ENCODE assay signal across 49 mouse cellular contexts in genomic region chr2:122304544-122304943, GRCm38 (mm10). TPM values are rescaled to one million over a fixed set of nuclear protein-coding genes. Genes with fewer than 3 reads are reported as not detected.
"Had no signal": no experiment of that assay in that cellular context is flagged by ENCODE, and none has a peak within 500 bp of the region (broad histone marks: within the 10 kb centered on the region; RNA-seq: fewer than 3 reads in every experiment).

No protein-coding gene starts in this region.

- H3K4me2 ChIP-seq: heart, embryonic 11.5 days; heart, embryonic 12.5 days; heart, embryonic 13.5 days; heart, embryonic 15.5 days; hindbrain, embryonic 12.5 days; hindbrain, embryonic 13.5 days; hindbrain, embryonic 14.5 days; hindbrain, embryonic 15.5 days; intestine, embryonic 15.5 days; kidney, embryonic 15.5 days had no signal

- DNase-seq: heart, postnatal 10 days; heart, postnatal 14 days; heart, postnatal 36 days; heart, postnatal 4 days; kidney, adult 11 months; kidney, adult 18-20 months; kidney, adult 2 months; kidney, adult 8-10 months; kidney, adult 9 months; kidney, postnatal 10 days; kidney, postnatal 14 days; kidney, postnatal 25 days; kidney, postnatal 36 days; kidney, postnatal 4 days; layer of hippocampus, adult 9-11 months; layer of hippocampus, postnatal 36 days had no signal

- ATAC-seq: hindbrain, embryonic 16.5 days; hindbrain, postnatal 0 days; inflammation-experienced regulatory T-cells, adult 6 months; intestine, embryonic 15.5 days; intestine, embryonic 16.5 days; intestine, postnatal 0 days had no signal

- H3K4me3 ChIP-seq: heart, embryonic 12.5 days; heart, embryonic 13.5 days; heart, embryonic 15.5 days; hindbrain, embryonic 10.5 days; hindbrain, embryonic 12.5 days; hindbrain, embryonic 13.5 days; hindbrain, embryonic 15.5 days; intestine, embryonic 15.5 days; kidney, embryonic 15.5 days; layer of hippocampus, adult 2 months; left cerebral cortex, adult 2 months had no signal

- H3K36me3 ChIP-seq: heart, embryonic 12.5 days; heart, embryonic 13.5 days; heart, embryonic 15.5 days; hindbrain, embryonic 10.5 days; hindbrain, embryonic 12.5 days; hindbrain, embryonic 13.5 days; hindbrain, embryonic 15.5 days; intestine, embryonic 15.5 days; kidney, embryonic 15.5 days had no signal

RNA-seq across cellular contexts. Expression of gene Duoxa2, which starts 5.8 kb away (rescaled TPM):
- total RNA-seq: heart, postnatal 10 days; heart, postnatal 36 days; hematopoietic stem cell, adult 5-6 weeks; layer of hippocampus, adult 18-20 months; layer of hippocampus, adult 2 months; layer of hippocampus, adult 8-10 months; layer of hippocampus, postnatal 25 days; layer of hippocampus, postnatal 36 days; left cerebral cortex, adult 18-20 months; left cerebral cortex, adult 2 months; left cerebral cortex, adult 8-10 months had no signal
- polyA plus RNA-seq: heart, embryonic 11.5 days; heart, embryonic 12.5 days; heart, embryonic 13.5 days; heart, embryonic 14.5 days; heart, embryonic 15.5 days; heart, embryonic 16.5 days; hindbrain, embryonic 10.5 days; hindbrain, embryonic 11.5 days; hindbrain, embryonic 12.5 days; hindbrain, embryonic 13.5 days; inflammation-experienced regulatory T-cells, adult 6 months; kidney, adult 2 months; kidney, embryonic 15.5 days; kidney, embryonic 16.5 days; kidney, postnatal 0 days had no signal

RNA-seq across cellular contexts. Expression of gene Duox2, which starts 6.3 kb away (rescaled TPM):
- total RNA-seq: hematopoietic stem cell, adult 5-6 weeks; left cerebral cortex, adult 18-20 months; left cerebral cortex, adult 2 months had no signal
- polyA plus RNA-seq: hindbrain, embryonic 10.5 days; hindbrain, embryonic 11.5 days; hindbrain, embryonic 12.5 days; hindbrain, embryonic 13.5 days; hindbrain, embryonic 14.5 days; hindbrain, embryonic 15.5 days; inflammation-experienced regulatory T-cells, adult 6 months; intestine, embryonic 15.5 days had no signal

RNA-seq across cellular contexts. Expression of gene Duoxa1, which starts 9.0 kb away (rescaled TPM):
- total RNA-seq: heart, postnatal 4 days; hematopoietic stem cell, adult 5-6 weeks; hindbrain, postnatal 0 days; layer of hippocampus, adult 2 months; layer of hippocampus, adult 8-10 months; layer of hippocampus, postnatal 10 days; layer of hippocampus, postnatal 25 days; layer of hippocampus, postnatal 36 days; left cerebral cortex, adult 2 months had no signal
- polyA plus RNA-seq: heart, embryonic 11.5 days; heart, embryonic 12.5 days; heart, embryonic 14.5 days; heart, embryonic 15.5 days; heart, postnatal 0 days; hindbrain, embryonic 10.5 days; hindbrain, embryonic 11.5 days; inflammation-experienced regulatory T-cells, adult 6 months; intestine, embryonic 14.5 days; intestine, embryonic 15.5 days; intestine, embryonic 16.5 days; intestine, postnatal 0 days; kidney, embryonic 14.5 days; kidney, postnatal 0 days had no signal

RNA-seq across cellular contexts. Expression of gene Duox1, which starts 10.9 kb away (rescaled TPM):
- total RNA-seq: heart, postnatal 4 days; hematopoietic stem cell, adult 5-6 weeks; layer of hippocampus, adult 18-20 months; layer of hippocampus, adult 2 months; layer of hippocampus, adult 8-10 months; layer of hippocampus, postnatal 25 days; layer of hippocampus, postnatal 36 days; left cerebral cortex, adult 18-20 months; left cerebral cortex, adult 2 months had no signal
- polyA plus RNA-seq: heart, embryonic 11.5 days; heart, embryonic 13.5 days; heart, postnatal 0 days; inflammation-experienced regulatory T-cells, adult 6 months; intestine, postnatal 0 days; kidney, embryonic 14.5 days; kidney, postnatal 0 days had no signal
